Mouse (Mus musculus): ENCODE results near the gene Adam10. TPM values are rescaled to one million over a fixed set of nuclear protein-coding genes. Genes with fewer than 3 reads are reported as not detected.

Adam10 gene
- polyA plus RNA-seq, 1 experiment = 6.8 TPM

- H3K27ac ChIP-seq (ENCODE audit: control insufficient read depth, insufficient read depth, low read depth, low read length) = no peak overlapping the region
- H3K4me3 ChIP-seq (ENCODE audit: control insufficient read depth, low read depth, low read length) = no peak overlapping the region
- H3K27me3 ChIP-seq (ENCODE audit: control insufficient read depth, insufficient read depth, low read length) = no peaks in the 10 kb centered on the region
- H3K36me3 ChIP-seq (ENCODE audit: control insufficient read depth, insufficient read depth, low read length) = no peaks in the 10 kb centered on the region
- TF ChIP-seq POLR2A (IDR thresholded peaks at IDR 0.05; ENCODE audit: control insufficient read depth, low read depth, low read length) (no peak), CTCF (IDR thresholded peaks at IDR 0.05; ENCODE audit: control insufficient read depth, insufficient read depth, insufficient replicate concordance, low read depth, low read length) (no peak)
- H3K4me1 ChIP-seq (ENCODE audit: control insufficient read depth, insufficient read depth, low read length) = no peaks in the 10 kb centered on the region
These were observed 123.0 kb downstream of the Adam10 start for GRCm38 (mm10) chr9:70801761-70802160.

DNA sequence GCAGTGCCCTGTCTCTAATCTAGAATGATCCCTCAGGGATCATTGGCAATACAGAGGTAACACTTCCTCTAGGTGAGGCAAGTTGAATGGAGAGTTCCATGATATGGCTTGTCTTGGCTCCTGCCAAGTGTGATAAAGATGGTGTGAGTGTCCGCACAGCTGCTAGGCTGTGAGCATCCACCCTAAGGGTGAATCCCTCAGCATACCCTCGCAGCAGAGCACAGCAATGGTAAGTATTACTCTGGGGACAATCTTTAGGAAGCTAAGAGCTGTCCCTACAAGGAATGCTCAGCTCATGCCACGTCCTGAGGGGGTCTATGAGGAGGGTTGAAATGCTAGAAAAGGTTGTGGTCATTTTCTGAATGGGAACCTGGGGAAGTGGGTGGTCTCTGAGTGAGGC is 124.0 kb downstream of the Adam10 start:
- Histone ChIP-seq H3K27me3 (ENCODE audit: control insufficient read depth, insufficient read depth, low read length) (no peaks in the 10 kb centered on the region), H3K27ac (ENCODE audit: control insufficient read depth, insufficient read depth, low read depth, low read length) (no peak overlapping the region), H3K4me3 (ENCODE audit: control insufficient read depth, low read depth, low read length) (no peak overlapping the region), H3K36me3 (ENCODE audit: control insufficient read depth, insufficient read depth, low read length) (no peaks in the 10 kb centered on the region), H3K4me1 (ENCODE audit: control insufficient read depth, insufficient read depth, low read length) (no peaks in the 10 kb centered on the region)
- TF ChIP-seq CTCF (IDR thresholded peaks at IDR 0.05; ENCODE audit: control insufficient read depth, insufficient read depth, insufficient replicate concordance, low read depth, low read length) = no peak
- no peak for TF ChIP-seq POLR2A (IDR thresholded peaks at IDR 0.05; ENCODE audit: control insufficient read depth, low read depth, low read length)

- no peak overlapping the region for H3K4me3 ChIP-seq (ENCODE audit: control insufficient read depth, low read depth, low read length)
- no peak for TF ChIP-seq CTCF (IDR thresholded peaks at IDR 0.05; ENCODE audit: control insufficient read depth, insufficient read depth, insufficient replicate concordance, low read depth, low read length)
- no peak for TF ChIP-seq POLR2A (IDR thresholded peaks at IDR 0.05; ENCODE audit: control insufficient read depth, low read depth, low read length)
- no peaks in the 10 kb centered on the region for H3K4me1 ChIP-seq (ENCODE audit: control insufficient read depth, insufficient read depth, low read length)
- no peak overlapping the region for H3K27ac ChIP-seq (ENCODE audit: control insufficient read depth, insufficient read depth, low read depth, low read length)
- H3K36me3 ChIP-seq (ENCODE audit: control insufficient read depth, insufficient read depth, low read length) = no peaks in the 10 kb centered on the region
- no peaks in the 10 kb centered on the region for H3K27me3 ChIP-seq (ENCODE audit: control insufficient read depth, insufficient read depth, low read length)
These were observed 127.3 kb downstream of the Adam10 start for GRCm38 (mm10) chr9:70806069-70806468.

GRCm38 (mm10) chr9:70807714-70808113 is 128.9 kb downstream of the Adam10 start:
- no peaks in the 10 kb centered on the region for H3K36me3 ChIP-seq (ENCODE audit: control insufficient read depth, insufficient read depth, low read length)
- TF ChIP-seq CTCF (IDR thresholded peaks at IDR 0.05; ENCODE audit: control insufficient read depth, insufficient read depth, insufficient replicate concordance, low read depth, low read length) (no peak), POLR2A (IDR thresholded peaks at IDR 0.05; ENCODE audit: control insufficient read depth, low read depth, low read length) (no peak)
- H3K4me3 ChIP-seq (ENCODE audit: control insufficient read depth, low read depth, low read length) = no peak overlapping the region
- no peaks in the 10 kb centered on the region for H3K4me1 ChIP-seq (ENCODE audit: control insufficient read depth, insufficient read depth, low read length)
- H3K27me3 ChIP-seq (ENCODE audit: control insufficient read depth, insufficient read depth, low read length) = no peaks in the 10 kb centered on the region
- H3K27ac ChIP-seq (ENCODE audit: control insufficient read depth, insufficient read depth, low read depth, low read length) = no peak overlapping the region

- no peaks in the 10 kb centered on the region for H3K4me1 ChIP-seq (ENCODE audit: control insufficient read depth, insufficient read depth, low read length)
- TF ChIP-seq CTCF (IDR thresholded peaks at IDR 0.05; ENCODE audit: control insufficient read depth, insufficient read depth, insufficient replicate concordance, low read depth, low read length) (no peak), POLR2A (IDR thresholded peaks at IDR 0.05; ENCODE audit: control insufficient read depth, low read depth, low read length) (no peak)
- H3K27me3 ChIP-seq (ENCODE audit: control insufficient read depth, insufficient read depth, low read length) = no peaks in the 10 kb centered on the region
- H3K4me3 ChIP-seq (ENCODE audit: control insufficient read depth, low read depth, low read length) = no peak overlapping the region
- H3K27ac ChIP-seq (ENCODE audit: control insufficient read depth, insufficient read depth, low read depth, low read length) = no peak overlapping the region
- no peaks in the 10 kb centered on the region for H3K36me3 ChIP-seq (ENCODE audit: control insufficient read depth, insufficient read depth, low read length)
These were observed 133.8 kb downstream of the Adam10 start for GRCm38 (mm10) chr9:70812551-70812950.

DNA sequence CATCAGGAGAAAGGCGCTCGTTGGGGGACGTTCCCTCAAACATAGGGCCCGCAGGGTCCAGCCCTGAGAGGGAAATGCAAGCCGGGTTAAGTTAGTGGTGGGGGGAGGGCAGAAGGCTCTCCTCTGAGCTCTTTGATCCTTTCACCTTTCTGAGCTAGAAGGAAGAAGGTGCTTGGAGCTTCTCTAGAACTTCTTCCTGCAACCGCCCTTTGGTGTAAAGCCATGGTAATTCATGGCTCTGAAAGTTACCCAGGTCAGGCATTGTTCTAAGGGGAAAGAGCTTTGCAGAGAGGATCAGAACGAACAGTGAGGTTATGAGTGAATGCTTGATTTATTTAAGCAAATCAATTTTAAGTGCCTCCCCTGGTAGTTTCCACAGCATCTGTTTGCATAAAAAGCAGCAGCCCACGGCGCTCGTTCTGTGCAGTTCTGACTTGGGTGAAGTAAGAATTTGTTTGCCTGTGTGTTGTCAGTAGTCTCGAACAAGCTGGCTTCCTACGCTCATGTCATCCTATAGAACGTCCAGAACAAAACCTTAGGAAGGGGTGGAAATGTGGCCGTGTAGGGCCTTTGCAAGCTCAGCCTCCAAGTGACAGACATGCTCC is 138.0 kb downstream of the Adam10 start:
- Histone ChIP-seq H3K4me1 (ENCODE audit: control insufficient read depth, insufficient read depth, low read length) (no peaks in the 10 kb centered on the region), H3K27me3 (ENCODE audit: control insufficient read depth, insufficient read depth, low read length) (no peaks in the 10 kb centered on the region), H3K4me3 (ENCODE audit: control insufficient read depth, low read depth, low read length) (no peak overlapping the region), H3K36me3 (ENCODE audit: control insufficient read depth, insufficient read depth, low read length) (no peaks in the 10 kb centered on the region), H3K27ac (ENCODE audit: control insufficient read depth, insufficient read depth, low read depth, low read length) (no peak overlapping the region)
- TF ChIP-seq CTCF (IDR thresholded peaks at IDR 0.05; ENCODE audit: control insufficient read depth, insufficient read depth, insufficient replicate concordance, low read depth, low read length) (no peak), POLR2A (IDR thresholded peaks at IDR 0.05; ENCODE audit: control insufficient read depth, low read depth, low read length) (no peak)

DNA sequence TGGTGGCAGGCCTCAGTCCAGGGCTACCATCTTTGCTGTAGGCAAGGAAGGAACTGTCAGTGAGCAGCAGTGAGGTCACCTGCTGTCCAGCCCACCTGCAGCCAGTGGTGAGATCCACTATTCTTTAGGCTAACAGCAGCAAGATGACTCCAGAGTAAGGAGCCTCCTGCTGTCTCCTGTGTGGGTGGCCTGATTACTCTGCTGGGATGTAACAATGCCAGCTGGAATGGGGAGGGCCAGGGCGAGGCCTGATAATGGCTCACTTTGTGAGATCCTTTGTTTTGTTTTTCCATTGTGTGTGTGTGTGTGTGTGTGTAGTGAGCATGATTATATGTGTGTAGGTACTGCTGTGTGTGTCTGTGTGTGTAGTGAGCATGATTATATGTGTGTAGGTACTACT is 138.6 kb downstream of the Adam10 start:
- no peak for TF ChIP-seq POLR2A (IDR thresholded peaks at IDR 0.05; ENCODE audit: control insufficient read depth, low read depth, low read length)
- no peak for TF ChIP-seq CTCF (IDR thresholded peaks at IDR 0.05; ENCODE audit: control insufficient read depth, insufficient read depth, insufficient replicate concordance, low read depth, low read length)
- H3K27me3 ChIP-seq (ENCODE audit: control insufficient read depth, insufficient read depth, low read length) = no peaks in the 10 kb centered on the region
- H3K36me3 ChIP-seq (ENCODE audit: control insufficient read depth, insufficient read depth, low read length) = no peaks in the 10 kb centered on the region
- H3K4me3 ChIP-seq (ENCODE audit: control insufficient read depth, low read depth, low read length) = no peak overlapping the region
- H3K4me1 ChIP-seq (ENCODE audit: control insufficient read depth, insufficient read depth, low read length) = no peaks in the 10 kb centered on the region
- H3K27ac ChIP-seq (ENCODE audit: control insufficient read depth, insufficient read depth, low read depth, low read length) = no peak overlapping the region

GRCm38 (mm10) chr9:70818739-70819138 is 139.9 kb downstream of the Adam10 start:
- no peak overlapping the region for H3K27ac ChIP-seq (ENCODE audit: control insufficient read depth, insufficient read depth, low read depth, low read length)

More at GRCm38 (mm10) chr9:70818739-70819138, 139.9 kb downstream of the Adam10 start:
- Histone ChIP-seq H3K27me3 (ENCODE audit: control insufficient read depth, insufficient read depth, low read length) (no peaks in the 10 kb centered on the region), H3K36me3 (ENCODE audit: control insufficient read depth, insufficient read depth, low read length) (no peaks in the 10 kb centered on the region), H3K4me3 (ENCODE audit: control insufficient read depth, low read depth, low read length) (no peak overlapping the region), H3K4me1 (ENCODE audit: control insufficient read depth, insufficient read depth, low read length) (no peaks in the 10 kb centered on the region)
- TF ChIP-seq CTCF (IDR thresholded peaks at IDR 0.05; ENCODE audit: control insufficient read depth, insufficient read depth, insufficient replicate concordance, low read depth, low read length) (no peak), POLR2A (IDR thresholded peaks at IDR 0.05; ENCODE audit: control insufficient read depth, low read depth, low read length) (no peak)

All from testis, adult 2 months (tissue).